Mouse (Mus musculus) B cell, adult 2 months (primary cell): ENCODE data around the gene Exoc6.

Experiments used
- DNase-seq, 2 experiments: peaks; one replicate each; pipeline ENCODE4 v3.0.0; 2022

The Exoc6 gene

DNA sequence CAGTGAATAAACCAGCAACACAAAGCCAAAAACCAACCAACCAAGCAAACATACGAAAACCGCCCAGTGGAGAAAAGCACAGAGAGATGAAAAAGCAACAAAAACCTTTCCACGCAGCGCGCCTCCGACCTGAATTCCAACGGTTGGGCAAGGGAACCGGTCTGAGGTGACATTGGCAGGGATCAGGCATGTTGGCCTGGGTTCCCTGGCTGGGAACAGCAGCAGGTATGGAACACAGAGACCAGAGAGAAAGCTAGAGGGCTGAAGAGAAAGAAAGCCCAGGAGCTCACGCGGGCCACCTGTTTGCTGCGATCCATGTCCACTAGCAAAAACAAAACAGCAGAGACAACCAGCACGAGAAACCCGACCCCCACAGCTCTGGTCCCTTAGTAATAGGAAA is 144.9 kb downstream of the Exoc6 start:
- no peak for DNase-seq

DNA sequence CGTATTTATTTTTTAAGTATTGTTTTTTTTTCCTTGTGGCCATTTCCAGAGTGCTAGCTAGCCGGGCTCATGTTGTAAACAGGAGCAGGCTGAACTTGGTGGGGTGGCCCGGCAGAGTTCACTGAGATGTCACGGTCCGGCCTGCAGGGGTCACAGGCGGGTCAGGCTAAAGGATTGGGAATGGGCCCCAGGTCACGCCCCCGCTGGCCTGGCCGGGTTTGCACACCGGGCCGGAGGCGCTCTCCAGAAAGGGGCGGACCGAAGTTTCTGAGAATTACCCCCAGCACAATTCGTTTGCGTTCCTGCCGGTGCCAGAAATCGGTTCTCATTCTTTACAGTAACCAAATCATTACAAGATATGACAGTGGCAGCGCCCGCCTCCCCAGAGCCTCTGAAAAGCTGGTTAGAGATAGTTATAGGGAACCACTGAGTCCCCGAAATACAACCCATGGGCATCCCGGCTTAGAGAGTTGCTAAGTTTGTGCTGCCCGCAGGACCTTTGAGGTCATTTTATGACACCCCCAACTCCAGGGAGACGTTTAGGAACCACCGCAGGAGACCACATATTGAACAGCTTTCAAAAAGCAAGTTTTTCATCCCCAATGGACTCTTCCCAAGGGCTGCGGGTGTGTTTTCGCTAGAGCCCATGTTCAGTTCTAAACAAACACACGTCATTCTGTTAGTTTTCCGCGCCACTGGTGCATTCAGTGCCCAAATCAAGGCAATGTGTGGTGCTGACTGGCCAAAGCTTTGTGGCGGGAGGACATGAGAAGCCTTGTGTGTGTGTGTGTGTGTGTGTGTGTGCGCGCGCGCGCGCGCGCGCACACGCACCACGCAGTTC is 145.8 kb downstream of the Exoc6 start:
- DNase-seq, result no peak

DNA sequence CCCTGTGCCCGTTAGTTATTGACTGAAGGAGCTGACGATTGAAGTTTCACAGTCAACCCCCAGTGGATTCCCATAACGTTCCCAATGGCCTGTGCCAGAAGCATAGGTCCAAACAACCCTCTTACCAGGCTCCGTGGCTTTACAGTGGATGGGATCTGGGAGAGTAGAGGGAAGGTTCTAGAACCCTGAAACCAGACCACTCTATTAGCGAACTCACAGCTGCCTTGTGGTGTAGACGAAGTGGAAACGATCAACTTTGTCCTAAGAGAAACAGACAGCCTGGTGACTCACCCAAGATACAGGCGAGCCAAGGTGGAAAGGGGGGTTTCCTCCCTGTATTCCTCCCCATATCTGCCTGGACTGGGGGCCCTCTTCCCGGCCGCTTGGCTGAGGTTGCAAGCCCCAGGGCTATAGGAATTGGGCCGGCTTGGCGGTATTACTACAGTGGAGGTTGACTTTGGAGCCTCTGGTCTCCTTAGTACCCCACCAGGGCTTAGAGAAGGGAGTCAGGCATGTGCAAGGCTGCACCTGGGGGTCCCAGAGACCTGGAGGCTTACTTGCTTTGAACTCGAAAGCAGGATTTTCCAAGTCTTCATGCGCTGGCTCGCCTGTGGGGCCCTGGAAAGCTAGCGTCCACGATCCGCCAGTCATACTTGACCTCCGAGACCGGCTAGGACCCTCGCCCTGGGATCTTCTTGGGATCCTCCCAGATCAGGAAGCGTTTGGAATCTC is 146.6 kb downstream of the Exoc6 start:
- peak in 1 of 2 experiments; percentile 6 for DNase-seq

DNA sequence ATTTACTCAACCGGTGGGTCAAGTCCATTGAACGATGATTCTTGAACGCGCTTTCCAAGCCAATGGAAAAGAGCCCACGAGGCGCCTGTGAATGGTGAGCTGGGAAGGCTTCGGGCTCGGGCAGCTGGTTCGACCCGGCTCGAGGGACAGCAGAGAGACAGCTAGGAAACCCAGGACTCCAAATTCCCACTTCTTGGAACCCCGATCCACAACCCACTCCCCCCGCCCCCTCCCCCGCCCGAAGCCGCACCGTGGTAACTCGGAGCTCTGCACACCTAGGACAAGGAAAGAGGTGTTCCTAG is 147.1 kb downstream of the Exoc6 start:
- DNase-seq, result no peak

DNA sequence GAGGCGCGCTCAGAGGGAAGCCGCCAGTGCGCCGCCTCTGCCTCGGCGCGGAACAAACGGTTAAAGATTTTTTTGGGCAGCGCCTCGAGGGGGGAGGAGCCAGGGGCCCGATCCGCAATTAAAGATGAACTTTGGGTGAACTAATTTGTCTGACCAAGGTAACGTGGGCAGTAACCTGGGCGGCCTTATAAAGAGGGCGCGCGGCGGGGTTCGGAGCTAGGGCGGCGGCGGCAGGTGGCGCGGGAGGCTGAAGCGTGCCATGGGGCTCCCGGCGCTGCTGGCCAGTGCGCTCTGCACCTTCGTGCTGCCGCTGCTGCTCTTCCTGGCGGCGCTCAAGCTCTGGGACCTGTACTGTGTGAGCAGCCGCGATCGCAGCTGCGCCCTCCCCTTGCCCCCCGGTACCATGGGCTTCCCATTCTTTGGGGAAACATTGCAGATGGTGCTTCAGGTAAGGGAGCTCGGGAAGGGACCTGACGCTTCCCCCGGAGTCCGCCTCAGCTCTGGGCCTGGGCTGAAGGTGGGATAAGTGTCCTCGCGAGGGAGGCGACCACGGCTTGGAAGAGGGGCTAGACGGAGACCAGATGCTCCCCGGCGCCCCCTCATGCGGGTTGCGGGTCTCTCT is 147.5 kb downstream of the Exoc6 start, which contains the start of gene Cyp26a1:
Cyp26a1 (plus strand) TSS at position 148 of the 622 bp plus-strand sequence.
- DNase-seq, result peak in 1 of 2 experiments; percentile 17

DNA sequence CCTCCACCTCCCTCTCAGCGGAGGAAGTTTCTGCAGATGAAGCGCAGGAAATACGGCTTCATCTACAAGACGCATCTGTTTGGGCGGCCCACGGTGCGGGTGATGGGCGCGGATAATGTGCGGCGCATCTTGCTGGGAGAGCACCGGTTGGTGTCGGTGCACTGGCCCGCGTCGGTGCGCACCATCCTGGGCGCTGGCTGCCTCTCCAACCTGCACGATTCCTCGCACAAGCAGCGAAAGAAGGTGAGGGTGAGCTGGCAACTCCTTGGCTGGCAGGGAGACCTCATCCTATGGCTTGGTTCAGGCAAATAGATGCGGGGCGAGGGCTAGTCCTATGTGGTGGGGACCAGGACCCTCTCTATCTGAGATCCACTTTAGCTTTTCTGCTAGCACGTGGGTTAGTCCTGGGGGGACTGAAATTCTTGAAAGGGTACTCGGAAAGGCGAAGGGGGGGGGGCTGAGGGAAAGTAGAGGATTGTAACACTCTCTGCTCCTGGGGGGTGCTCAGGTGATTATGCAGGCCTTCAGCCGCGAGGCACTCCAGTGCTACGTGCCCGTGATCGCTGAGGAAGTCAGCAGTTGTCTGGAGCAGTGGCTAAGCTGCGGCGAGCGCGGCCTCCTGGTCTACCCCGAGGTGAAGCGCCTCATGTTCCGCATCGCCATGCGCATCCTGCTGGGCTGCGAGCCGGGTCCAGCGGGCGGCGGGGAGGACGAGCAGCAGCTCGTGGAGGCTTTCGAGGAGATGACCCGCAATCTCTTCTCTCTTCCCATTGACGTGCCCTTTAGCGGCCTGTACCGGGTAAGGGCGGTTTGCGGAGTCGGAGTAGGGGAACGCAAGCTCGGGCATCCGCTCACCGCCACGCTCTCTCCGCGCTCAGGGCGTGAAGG is 148.3 kb downstream of the Exoc6 start:
- peak in 1 of 2 experiments; percentile 12 for DNase-seq

DNA sequence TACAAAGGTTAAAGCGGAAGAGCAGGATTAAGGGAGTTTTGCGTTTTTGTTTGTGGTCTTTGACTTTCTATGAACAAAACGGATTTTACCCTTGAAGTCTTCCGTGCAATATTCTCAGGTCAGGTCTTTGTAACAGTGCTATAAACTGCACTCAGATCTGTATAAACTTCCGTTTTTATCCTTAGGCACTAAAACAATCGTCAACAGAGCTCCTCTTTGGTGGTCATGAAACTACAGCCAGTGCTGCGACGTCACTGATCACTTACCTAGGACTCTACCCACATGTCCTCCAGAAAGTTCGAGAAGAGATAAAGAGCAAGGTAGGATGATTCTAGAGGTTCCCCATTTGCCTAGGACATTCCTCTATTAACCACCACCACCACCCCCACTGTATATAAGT is 149.5 kb downstream of the Exoc6 start:
- no peak for DNase-seq

DNA sequence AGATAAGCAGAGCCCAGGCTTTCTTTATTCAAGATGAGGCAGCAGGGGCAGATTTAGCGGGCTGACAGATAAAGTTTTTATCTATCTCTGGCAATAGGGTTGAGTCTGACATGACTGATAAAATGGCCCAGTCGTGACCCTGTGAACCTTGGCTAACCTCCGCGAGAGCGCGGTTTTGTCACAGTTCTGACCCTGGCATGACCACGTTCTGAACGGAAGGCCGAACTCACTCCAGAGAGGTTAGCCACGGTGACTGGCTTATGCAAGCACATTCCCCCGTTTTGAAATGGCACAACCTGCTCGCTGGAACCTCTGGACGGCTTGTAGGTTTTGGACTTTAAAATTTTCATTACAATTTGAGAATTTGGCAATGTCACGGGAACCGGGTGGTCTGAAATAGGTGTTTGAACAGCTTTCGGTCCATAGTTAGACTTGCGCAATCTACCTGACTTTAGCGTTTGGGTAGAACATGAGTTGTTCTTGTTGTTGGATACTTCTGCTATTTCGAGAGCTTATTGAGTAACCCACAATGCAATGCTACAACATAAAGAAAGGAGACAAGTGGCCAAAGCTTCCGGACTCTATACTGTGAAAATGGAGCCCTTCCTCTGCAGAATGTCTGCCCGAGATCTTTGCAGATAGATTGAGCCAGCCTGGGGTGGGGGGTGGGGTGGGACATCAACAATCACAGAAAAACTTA is 152.3 kb downstream of the Exoc6 start:
- no peak for DNase-seq

DNA sequence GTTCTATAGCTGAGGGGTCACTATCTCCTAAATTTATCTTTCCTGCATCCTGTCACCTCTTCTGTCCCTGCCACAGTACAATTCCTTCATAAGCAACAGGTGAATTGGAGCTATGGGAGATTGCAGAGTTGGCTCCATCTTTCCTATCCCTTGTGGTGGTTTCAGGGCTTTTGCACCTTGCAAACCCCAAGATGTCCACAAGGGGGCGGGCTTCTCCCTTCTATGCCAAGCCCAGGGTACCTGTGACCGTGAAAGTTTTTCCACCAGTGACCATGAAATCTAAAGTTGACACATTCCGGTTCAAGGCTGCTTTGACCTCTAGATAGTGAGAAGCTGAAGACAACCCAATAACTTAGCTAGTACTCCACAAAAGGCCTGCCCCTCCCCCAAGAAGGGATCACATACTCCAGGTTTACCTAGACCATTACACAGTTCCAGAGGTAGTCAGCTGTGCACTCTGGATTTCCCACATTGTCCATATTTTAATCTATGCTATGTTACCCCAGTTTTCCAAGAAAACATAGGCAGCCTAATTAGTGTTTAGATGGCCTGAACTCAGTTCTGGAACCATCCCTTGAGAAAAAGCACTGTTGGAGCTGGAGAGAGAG is 153.8 kb downstream of the Exoc6 start:
- DNase-seq, result peak; percentile 84 to 85

DNA sequence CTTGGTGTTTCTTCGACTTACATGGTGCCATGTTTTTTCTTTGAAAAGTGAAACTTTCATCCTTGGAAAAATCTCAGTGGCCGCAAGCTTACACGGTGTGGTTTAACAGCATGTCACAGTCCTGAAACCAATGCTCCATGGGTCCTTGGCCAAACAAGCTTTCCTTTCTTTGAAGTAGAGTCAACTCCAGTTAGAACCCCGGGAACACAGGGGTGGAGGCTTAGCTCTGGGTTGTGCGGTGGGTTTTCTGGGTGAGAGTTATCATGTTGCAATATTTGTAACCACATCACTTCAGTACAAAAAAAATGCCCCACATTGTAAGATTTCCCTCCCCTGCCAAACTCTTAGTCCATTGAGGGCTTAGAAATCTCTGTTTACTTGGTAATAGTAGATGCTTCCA is 155.5 kb downstream of the Exoc6 start:
- no peak for DNase-seq

DNA sequence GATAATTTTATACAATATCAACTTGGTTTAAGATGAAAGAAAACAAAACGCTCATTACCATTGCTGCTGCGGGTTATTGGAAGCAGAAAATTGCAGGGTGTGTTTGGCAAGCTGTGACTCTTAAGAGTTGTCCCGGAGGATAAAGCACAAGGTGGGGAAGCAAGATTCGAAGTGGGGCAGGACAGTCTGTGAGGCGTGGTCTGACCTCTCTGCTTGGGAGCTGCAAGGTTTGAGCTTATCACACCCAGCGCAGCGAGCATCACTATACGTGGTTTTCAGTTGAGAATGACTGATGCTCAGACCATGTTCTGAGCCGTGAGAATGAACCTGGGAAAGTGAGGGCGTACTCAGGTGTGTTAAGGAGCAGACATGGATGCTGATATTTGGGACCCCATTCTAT is 164.5 kb downstream of the Exoc6 start:
- DNase-seq, result no peak

DNA sequence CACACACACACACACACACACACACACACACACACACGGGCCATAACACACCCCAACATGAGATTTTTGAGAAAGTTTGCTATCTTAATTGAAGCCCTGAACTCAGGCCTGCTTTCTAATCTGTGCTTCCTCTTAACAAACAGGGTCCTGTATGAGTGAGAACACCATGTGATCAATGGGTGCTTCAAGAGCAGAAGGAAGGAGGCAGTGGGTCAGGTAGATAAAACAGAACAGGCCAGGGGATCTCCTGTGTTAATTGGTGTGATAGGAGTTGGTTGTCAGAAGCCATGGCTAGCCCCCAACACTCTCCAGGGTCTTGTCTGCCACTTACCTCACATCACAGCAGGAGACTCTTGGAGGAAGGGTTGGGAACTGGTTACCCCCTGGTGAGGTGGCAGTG is 165.8 kb downstream of the Exoc6 start:
- no peak for DNase-seq

DNA sequence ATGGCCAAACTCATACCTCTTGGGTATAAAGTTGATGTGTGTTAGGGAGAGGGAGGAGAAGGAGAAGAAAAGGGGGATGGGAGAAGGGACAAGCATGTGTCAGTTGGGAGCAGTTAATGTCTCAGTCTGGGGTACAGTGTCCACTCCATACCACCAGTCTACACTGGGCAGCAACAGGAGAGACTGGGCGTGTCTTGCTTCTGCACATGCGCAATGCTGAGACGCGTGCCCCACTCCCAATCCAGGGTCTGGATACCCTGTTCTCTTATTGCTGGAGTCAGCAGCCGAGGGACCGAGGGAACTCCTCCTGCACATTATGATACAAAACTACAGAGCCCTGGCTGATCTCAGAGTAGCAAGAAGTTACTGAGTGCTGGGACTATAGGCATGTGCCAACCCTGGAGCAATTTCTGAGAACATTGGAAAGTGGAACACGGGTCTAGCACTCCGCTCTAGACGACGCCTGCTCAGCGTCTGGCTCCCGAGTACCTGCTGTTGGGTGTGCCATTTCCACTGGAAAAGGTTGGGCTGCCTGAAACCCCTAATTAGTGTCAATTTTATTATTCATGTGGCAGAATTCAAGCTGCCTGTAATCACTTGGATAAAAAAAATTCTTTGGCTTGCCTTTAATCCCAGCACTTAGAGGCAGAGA is 166.4 kb downstream of the Exoc6 start:
- no peak for DNase-seq

DNA sequence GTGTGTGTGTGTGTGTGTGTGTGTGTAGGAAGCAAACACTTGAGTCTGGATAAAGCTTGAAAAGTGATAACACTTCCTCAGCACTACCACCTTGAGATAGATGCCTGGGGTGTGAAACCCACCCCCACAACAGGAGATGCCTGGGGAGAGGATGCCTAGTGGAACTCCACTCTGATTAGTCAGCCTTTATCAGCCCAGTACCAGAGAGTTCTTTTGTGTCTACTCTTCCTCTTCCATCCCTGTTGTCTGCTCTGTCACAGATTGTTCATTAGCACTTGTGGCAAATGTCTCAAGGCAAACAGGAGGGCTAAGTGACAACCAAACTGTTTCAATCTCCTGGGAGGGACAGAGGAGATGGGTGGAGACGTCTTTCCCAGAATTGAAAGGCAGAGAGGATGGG is 168.9 kb downstream of the Exoc6 start:
- no peak for DNase-seq

DNA sequence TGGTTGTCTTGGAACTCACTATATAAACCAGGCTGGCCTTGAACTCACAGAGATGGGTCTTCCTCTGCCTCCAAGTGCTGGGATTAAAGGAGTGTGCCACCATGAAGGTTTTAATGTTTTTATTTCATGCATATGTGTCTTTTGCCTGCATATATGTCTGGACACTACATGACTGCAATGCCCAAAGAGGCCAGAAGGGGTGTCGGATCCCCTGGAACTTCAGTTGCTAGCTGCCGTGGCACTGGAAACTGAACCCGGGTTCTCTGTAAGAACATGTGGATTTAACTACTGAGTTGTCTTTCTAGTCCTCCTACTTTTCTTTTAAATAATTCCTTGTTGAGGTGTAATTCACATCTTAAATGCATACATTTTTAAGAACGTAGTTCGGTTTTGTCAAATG is 174.4 kb downstream of the Exoc6 start:
- peak in 1 of 2 experiments; percentile 7 for DNase-seq

DNA sequence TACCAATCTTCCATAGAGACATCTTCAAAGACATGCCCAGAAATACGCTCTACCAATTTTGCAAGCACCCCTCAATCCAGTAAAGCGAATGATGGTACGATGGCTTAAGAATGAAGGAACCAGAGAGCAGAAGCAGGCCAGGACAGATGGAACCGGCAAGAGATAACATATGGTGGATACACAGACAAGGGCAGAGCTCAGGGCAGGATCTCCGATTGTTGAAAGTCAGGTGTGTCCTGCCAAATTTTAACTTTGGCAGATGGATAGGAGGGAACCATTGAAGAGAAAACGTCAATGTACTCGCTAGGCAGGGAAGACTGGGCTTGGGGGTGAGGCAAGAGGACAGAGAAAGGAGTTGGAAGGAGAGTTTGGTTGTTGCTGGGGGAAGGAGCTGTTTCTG is 176.4 kb downstream of the Exoc6 start:
- no peak for DNase-seq

DNA sequence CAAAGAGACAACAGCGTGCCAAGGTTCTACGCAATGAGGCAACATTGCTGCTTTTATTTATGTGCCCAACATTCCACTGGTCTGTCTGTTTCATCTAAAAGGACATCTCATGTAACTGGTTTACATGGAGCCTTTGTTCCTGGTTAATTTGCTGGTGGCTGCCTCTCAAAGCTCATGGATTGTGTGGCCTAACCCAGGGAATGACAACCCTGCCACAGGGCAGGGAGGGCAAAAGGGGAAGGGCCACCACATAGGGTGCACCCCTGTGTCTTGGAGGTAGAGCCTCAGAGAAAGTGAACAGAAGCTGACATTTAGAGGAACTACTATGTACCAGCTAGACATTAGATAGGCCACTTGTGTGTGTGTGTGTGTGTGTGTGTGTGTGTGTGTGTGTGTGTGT is 177.1 kb downstream of the Exoc6 start:
- DNase-seq, result no peak
